Mouse (Mus musculus) right cerebral cortex, postnatal 25 days (tissue): ENCODE measurements at regions not wholly inside any gene's neighbourhood (a gene's known extent, or its start where the extent isn't known, plus 50 kb on each side); places are given as distances from the start of the nearest gene placed in this dataset.

Source experiments
- DNase-seq: peaks from one replicate; pipeline ENCODE4 v3.0.0; 2022

GRCm38 (mm10) chr13:117334125-117334524 lies 113.2 kb upstream of the Gm17509 start:
- DNase-seq: no peak

GRCm38 (mm10) chr13:117334539-117334938 lies 113.7 kb upstream of the Gm17509 start:
- DNase-seq: no peak

GRCm38 (mm10) chr13:117381086-117381595 lies 160.3 kb upstream of the Gm17509 start:
- DNase-seq: no peak

GRCm38 (mm10) chr13:117383480-117384137 lies 162.7 kb upstream of the Gm17509 start:
- DNase-seq: no peak

- no peak for DNase-seq
Measured at GRCm38 (mm10) chr13:117390287-117390686, 169.4 kb upstream of the Gm17509 start.

DNA sequence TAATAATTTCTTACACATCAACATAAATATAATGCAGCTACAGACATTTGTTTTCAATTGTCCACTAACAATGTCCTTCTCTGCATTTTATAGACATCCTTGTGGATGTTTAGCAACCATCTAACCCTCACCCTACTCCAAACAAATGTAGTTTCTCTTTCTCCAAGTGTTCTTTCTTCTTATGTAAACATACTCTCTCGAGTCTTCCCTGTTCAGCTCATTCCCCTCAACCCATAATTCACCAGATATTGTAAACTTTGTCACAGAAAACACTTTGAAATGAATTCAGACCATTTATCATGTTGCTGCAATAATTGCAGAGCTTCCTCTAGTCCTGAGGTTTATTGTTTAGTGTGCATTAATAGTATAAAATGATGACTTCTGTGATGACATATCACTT lies 172.6 kb upstream of the Gm17509 start:
- no peak for DNase-seq

- DNase-seq: no peak
Measured at GRCm38 (mm10) chr13:117401245-117401644, 180.4 kb upstream of the Gm17509 start.

GRCm38 (mm10) chr13:117409940-117410339 lies 189.1 kb upstream of the Gm17509 start:
- DNase-seq: no peak

- no peak for DNase-seq
Measured at GRCm38 (mm10) chr13:117413616-117414015, 188.5 kb upstream of the Hcn1 start.

DNA sequence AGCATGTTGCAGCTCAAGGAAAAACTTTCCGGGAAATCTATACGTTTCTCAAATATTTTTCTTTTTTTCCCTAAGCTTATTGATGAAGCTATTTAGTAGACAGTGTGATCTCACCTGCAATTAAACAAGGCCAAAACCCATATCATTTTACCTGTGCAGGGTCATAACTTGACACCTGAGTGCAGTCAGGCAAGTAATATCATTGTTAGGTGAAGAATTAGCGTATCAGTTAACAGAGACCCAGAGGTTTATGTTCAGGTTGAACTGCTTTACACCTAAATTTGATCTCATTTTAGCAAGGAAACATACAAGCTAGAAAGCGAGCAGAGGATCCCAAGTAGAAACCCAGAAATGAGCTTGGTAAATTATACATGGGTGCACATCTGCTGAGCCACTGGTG lies 178.6 kb upstream of the Hcn1 start:
- no peak for DNase-seq

DNA sequence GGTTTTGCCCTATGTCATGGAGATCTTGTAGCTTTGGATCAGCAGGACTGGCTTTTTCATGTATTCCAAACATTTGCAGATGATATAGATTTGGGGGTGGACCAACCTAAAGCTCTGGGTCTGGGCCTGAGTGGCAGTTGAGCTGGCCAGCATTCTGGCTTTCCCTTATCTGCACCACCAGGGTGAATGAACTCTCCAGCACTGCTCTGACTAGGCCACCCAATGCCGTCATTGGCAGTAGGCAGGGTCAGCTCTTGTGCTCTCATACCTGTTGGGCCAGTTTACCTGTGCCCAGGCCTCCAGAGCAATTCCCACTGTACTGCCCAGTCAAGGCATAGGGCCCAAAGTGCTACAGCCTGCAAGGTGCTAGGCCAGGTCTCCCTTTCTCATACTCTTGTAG lies 177.1 kb upstream of the Hcn1 start:
- no peak for DNase-seq

- DNase-seq: no peak
Measured at GRCm38 (mm10) chr13:117467407-117467806, 134.7 kb upstream of the Hcn1 start.

- DNase-seq: no peak
Measured at GRCm38 (mm10) chr13:117472726-117473125, 129.4 kb upstream of the Hcn1 start.

DNA sequence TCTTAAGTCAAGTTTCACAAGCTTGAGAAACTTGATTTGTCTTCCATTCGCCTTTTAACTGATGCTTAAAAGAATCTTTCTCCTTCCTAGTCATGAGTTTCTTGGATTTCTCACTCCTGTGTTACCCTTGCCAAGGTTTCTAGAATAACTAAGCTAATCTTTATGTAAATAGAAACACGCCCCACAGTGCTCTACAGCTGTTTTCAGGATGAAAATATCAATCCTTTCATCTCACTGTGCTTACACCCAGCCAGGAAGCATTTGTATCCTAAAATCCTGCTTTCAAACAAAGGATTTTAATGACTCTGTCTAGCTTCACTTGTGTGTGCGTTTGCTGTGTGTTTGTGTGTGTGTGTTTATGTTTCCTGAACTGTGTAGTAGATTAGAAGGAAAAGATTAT lies 119.5 kb upstream of the Hcn1 start:
- no peak for DNase-seq

- DNase-seq: no peak
Measured at GRCm38 (mm10) chr13:117508746-117509145, 93.4 kb upstream of the Hcn1 start.

GRCm38 (mm10) chr13:117550108-117550507 lies 52.0 kb upstream of the Hcn1 start:
- DNase-seq: peak; percentile 54
